Mouse (Mus musculus) midbrain, embryonic 12.5 days (tissue): ENCODE measurements around the gene Pigm. TPM values are rescaled to one million over a fixed set of nuclear protein-coding genes. Genes with fewer than 3 reads are reported as not detected.

Source experiments
- ATAC-seq: fragments of 200-750 bp; cut with Nextera tagmentation; 2 replicates; pipeline ENCODE4 v1.8.0; 2017; ENCODE audit warnings: low read depth, moderate TSS enrichment, moderate library complexity; ENCODE audit not compliant: low FRiP score
- H3K27ac ChIP-seq: fragments of 300-500 bp; sonication (generic); replicated peaks from 2 replicates; pipeline ENCODE4 v1.5.1; 2016; ENCODE audit warnings: mild to moderate bottlenecking
- H3K27me3 ChIP-seq: fragments of 300-500 bp; sonication (generic); 2 replicates; pipeline ENCODE4 v1.6.1; 2016; ENCODE audit warnings: mild to moderate bottlenecking
- H3K36me3 ChIP-seq: fragments of 300-500 bp; sonication (generic); 2 replicates; pipeline ENCODE4 v1.6.1; 2016
- H3K4me1 ChIP-seq: fragments of 300-500 bp; sonication (generic); 2 replicates; pipeline ENCODE4 v1.6.1; 2016
- H3K4me2 ChIP-seq: fragments of 300-500 bp; sonication (generic); replicated peaks from 2 replicates; pipeline ENCODE4 v1.6.1; 2016; ENCODE audit warnings: mild to moderate bottlenecking, moderate library complexity
- H3K4me3 ChIP-seq: fragments of 300-500 bp; sonication (generic); 2 replicates; pipeline ENCODE4 v1.5.1; 2016; ENCODE audit warnings: mild to moderate bottlenecking
- H3K9ac ChIP-seq: fragments of 300-500 bp; sonication (generic); replicated peaks from 2 replicates; pipeline ENCODE4 v1.6.1; 2016; ENCODE audit warnings: mild to moderate bottlenecking, moderate library complexity
- H3K9me3 ChIP-seq: fragments of 300-500 bp; sonication (generic); 2 replicates; pipeline ENCODE4 v1.6.1; 2016; ENCODE audit warnings: mild to moderate bottlenecking
- WGBS: fragments of 180-500 bp; shearing (Covaris S2); methylation state at CpG from one replicate; pipeline ENCODE4 v1.1.7; 2016; 5-methylcytosine and 5-hydroxymethylcytosine counted together
- polyA plus RNA-seq: library from polyadenylated mRNA; unstranded; fragments of >200 nt; fragmentation: Nextera tagmentation; extraction: Ambion mirVana; gene quantifications from 2 replicates; pipeline ENCODE4 v1.2.1, GENCODE M21; 2016

Gene Pigm
- polyA plus RNA-seq, 1 experiment from 2014 or later, result 10.7 TPM

DNA sequence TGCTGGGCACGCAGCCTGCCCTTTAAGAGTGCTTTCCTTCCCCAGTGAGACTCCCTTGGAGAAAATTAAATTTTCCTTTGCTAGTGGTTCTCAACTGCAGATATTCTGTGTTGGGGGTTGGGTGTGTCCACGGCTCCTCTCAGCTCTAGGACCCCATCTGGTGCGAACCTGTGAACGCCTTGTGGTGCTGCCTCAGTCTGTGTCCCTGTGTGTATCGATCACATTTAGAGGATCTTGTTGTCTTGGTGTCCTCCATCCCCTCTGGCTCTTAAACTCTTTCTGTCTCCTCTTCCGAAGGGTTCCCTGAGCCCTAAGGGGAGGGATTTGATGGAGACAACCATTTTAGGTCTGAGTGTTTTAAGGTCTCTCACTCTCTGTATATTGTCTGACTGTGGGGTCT is 43.8 kb downstream of the Pigm start:
- 89% methylated on average over 6 of the region's 6 CpGs for WGBS
- Histone ChIP-seq H3K4me1 (no peaks in the 10 kb centered on the region), H3K27ac (no peak overlapping the region), H3K4me2 (no peak overlapping the region), H3K4me3 (no peak overlapping the region), H3K9me3 (no peaks in the 10 kb centered on the region), H3K27me3 (no peaks in the 10 kb centered on the region), H3K36me3 (no peaks in the 10 kb centered on the region), H3K9ac (no peak overlapping the region)
- no peak for ATAC-seq

DNA sequence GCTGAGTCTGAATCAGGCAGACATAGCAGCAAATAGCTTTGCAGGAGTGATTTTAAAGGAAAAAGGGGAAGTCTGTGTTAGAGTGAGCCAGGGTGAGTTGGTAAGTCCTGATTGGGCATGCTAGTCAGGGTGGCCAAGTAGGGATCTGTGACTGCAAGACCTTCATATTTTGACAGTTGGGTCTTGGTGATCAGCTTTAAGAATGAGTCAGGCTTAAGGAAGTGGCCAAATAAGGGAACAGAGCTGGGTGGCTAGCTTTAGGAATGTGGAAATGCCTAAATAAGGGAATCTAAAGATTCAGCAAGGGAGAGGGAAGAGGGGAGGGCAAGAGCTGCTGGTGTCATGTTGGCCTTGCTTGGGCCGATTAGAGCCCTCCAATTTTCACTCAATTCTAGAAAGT is 47.0 kb downstream of the Pigm start:
- Histone ChIP-seq H3K9ac (no peak overlapping the region), H3K27ac (no peak overlapping the region), H3K4me1 (no peaks in the 10 kb centered on the region), H3K27me3 (no peaks in the 10 kb centered on the region), H3K4me2 (no peak overlapping the region), H3K36me3 (no peaks in the 10 kb centered on the region), H3K9me3 (no peaks in the 10 kb centered on the region), H3K4me3 (no peak overlapping the region)
- WGBS, result 83% methylated on average over 1 of the region's 1 CpGs
- no peak for ATAC-seq

DNA sequence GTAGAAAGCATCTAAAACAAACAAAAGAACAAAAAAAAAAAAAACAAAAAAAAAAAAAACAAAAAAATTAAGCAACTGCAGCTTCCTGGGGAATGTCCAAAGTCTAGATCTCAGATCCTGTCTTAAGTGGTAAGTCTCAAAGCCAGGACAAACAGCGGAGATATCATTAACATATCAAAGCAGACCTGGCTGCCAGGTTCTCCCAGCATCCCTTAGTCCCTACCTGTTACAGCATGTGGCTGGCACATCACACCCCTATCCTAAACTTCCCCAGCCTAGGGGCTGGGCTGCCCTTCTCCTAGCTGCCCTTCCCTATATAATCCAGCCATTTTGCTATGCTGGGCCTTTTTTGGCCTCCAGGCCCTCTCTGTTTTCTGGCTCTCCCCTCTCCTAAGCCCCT is 50.1 kb downstream of the Pigm start:
- ATAC-seq, result no peak
- Histone ChIP-seq H3K27ac (no peak overlapping the region), H3K9me3 (no peaks in the 10 kb centered on the region), H3K9ac (no peak overlapping the region), H3K4me2 (no peak overlapping the region), H3K4me1 (no peaks in the 10 kb centered on the region), H3K27me3 (no peaks in the 10 kb centered on the region), H3K4me3 (no peak overlapping the region), H3K36me3 (no peaks in the 10 kb centered on the region)
- 48% methylated on average over 1 of the region's 1 CpGs for WGBS

GRCm38 (mm10) chr1:172427841-172428240 is 51.5 kb downstream of the Pigm start:
- Histone ChIP-seq H3K27me3 (no peaks in the 10 kb centered on the region), H3K36me3 (no peaks in the 10 kb centered on the region), H3K27ac (no peak overlapping the region), H3K9me3 (no peaks in the 10 kb centered on the region), H3K4me2 (no peak overlapping the region), H3K4me1 (no peaks in the 10 kb centered on the region), H3K4me3 (no peak overlapping the region), H3K9ac (no peak overlapping the region)
- no peak for ATAC-seq
- WGBS, result 94% methylated on average over 3 of the region's 3 CpGs

GRCm38 (mm10) chr1:172428614-172429013 is 52.3 kb downstream of the Pigm start:
- Histone ChIP-seq H3K36me3 (no peaks in the 10 kb centered on the region), H3K9ac (no peak overlapping the region), H3K4me3 (no peak overlapping the region), H3K4me1 (no peaks in the 10 kb centered on the region), H3K9me3 (no peaks in the 10 kb centered on the region), H3K27me3 (no peaks in the 10 kb centered on the region), H3K4me2 (no peak overlapping the region), H3K27ac (no peak overlapping the region)
- 86% methylated on average over 1 of the region's 1 CpGs for WGBS
- no peak for ATAC-seq

DNA sequence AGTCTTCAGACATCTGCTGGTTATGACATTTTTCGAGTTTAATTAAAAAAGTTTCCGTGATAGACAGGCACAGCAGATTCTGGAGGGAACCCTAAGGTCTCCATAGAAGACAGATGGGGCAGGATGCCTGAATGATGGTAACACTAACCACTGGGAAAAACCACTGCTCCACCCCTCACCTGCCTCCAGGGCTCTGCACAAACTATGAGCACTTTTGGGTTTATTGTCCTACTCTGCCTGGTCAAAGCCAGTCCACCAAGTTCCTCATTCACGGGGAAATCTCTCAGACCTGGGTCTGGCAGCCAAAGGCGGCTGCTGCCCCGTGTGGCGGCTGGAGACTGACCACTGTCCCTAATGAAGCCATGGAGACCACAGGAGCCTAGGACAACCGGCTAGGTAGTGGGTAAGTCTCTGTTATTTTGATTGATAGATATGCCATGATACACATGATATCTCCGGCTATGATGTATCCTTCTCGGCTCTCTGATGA is 54.4 kb downstream of the Pigm start:
- Histone ChIP-seq H3K27ac (no peak overlapping the region), H3K4me1 (no peaks in the 10 kb centered on the region), H3K36me3 (no peaks in the 10 kb centered on the region), H3K4me2 (no peak overlapping the region), H3K9ac (no peak overlapping the region), H3K4me3 (no peak overlapping the region), H3K9me3 (no peaks in the 10 kb centered on the region), H3K27me3 (no peaks in the 10 kb centered on the region)
- 52% methylated on average over 9 of the region's 9 CpGs for WGBS
- ATAC-seq, result no peak

DNA sequence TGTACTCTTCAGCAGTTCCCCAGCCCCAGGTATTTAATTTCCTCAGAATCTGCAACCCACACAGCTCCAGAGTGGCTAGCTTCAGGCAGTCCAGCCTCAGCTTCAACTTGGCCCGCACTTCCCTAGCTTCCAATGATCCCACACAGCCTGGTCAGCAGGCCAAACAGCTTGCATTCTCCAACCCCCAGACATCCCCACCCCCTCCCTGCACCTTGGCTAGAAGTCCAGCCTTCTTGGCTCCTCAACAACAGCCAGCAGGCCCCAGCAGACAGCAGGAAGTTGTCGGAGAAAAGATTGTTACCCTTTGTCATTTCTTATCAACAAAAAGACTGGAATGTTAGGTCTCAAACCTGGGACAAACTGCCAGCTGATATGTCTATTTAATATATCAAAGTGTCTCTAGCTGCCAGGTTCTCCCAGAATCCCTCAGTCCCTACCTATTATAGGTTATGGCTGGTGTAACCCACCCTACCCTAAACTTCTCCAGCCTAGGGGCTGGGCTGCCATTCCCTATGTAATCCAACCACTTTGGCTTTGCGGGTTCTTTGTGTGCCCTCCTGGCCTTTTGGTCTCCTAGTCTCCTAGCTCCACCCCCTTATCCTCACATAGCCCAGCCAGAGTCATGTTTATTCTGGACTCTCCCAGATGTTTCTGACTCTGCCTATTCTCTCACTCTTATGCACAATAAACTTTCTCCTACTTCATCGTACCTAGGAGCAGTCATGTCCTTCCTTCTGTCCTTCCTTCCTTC is 55.7 kb downstream of the Pigm start:
- Histone ChIP-seq H3K9me3 (no peaks in the 10 kb centered on the region), H3K4me3 (no peak overlapping the region), H3K27ac (no peak overlapping the region), H3K36me3 (no peaks in the 10 kb centered on the region), H3K27me3 (no peaks in the 10 kb centered on the region), H3K4me2 (no peak overlapping the region), H3K4me1 (no peaks in the 10 kb centered on the region), H3K9ac (no peak overlapping the region)
- 61% methylated on average over 4 of the region's 4 CpGs for WGBS
- ATAC-seq, result no peak

DNA sequence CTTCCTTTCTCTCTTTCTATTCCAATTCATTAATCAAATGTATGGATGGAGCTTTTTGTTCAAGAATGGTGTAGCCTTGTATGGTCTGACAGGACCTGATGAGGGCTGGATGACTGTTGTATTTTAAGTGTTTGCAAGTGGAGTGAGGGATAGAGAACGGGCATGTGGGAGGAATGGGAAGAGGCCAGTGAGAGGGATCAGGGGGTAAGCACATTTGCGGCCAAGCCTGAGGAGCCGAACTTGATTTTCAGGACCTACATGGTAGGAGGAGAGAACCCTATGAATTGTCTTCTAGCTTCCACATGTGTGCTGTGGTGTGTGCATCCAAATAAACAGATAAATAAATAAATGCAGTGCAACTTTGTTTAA is 56.2 kb downstream of the Pigm start:
- H3K4me3 ChIP-seq, result no peak overlapping the region
- H3K36me3 ChIP-seq, result no peaks in the 10 kb centered on the region
- H3K9me3 ChIP-seq, result no peaks in the 10 kb centered on the region
- no peak overlapping the region for H3K4me2 ChIP-seq
- ATAC-seq, result no peak
- H3K27ac ChIP-seq, result no peak overlapping the region
- no peaks in the 10 kb centered on the region for H3K4me1 ChIP-seq
- no peaks in the 10 kb centered on the region for H3K27me3 ChIP-seq
- H3K9ac ChIP-seq, result no peak overlapping the region
- 85% methylated on average over 3 of the region's 3 CpGs for WGBS

- H3K4me1 ChIP-seq, result no peaks in the 10 kb centered on the region
- no peak for ATAC-seq
- 89% methylated on average over 20 of the region's 20 CpGs for WGBS
Observed at GRCm38 (mm10) chr1:172433012-172433850, 56.9 kb downstream of the Pigm start.

More at GRCm38 (mm10) chr1:172433012-172433850, 56.9 kb downstream of the Pigm start:
- Histone ChIP-seq H3K9me3 (no peaks in the 10 kb centered on the region), H3K4me3 (no peak overlapping the region), H3K36me3 (no peaks in the 10 kb centered on the region), H3K9ac (no peak overlapping the region), H3K27ac (no peak overlapping the region), H3K4me2 (no peak overlapping the region), H3K27me3 (no peaks in the 10 kb centered on the region)

Other genes starting within 250 kb of the Pigm start
- gene Pex19, start 249.8 kb upstream of the Pigm start, polyA plus RNA-seq, result 168 and 185 TPM in 2 replicates
- gene Dcaf8, start 228.5 kb upstream of the Pigm start, polyA plus RNA-seq, result 130 and 133 TPM in 2 replicates
- 350 and 356 TPM in 2 replicates for gene Pea15a, start 169.7 kb upstream of the Pigm start, polyA plus RNA-seq
- gene Casq1, start 156.7 kb upstream of the Pigm start, polyA plus RNA-seq, result 1.9 and 2.1 TPM in 2 replicates
- gene Atp1a4, start 118.1 kb upstream of the Pigm start, polyA plus RNA-seq, result not detected in 2 replicates
- gene Igsf8, start 114.9 kb upstream of the Pigm start, polyA plus RNA-seq, result 103 and 106 TPM in 2 replicates
- gene Atp1a2, start 78.5 kb upstream of the Pigm start, polyA plus RNA-seq, result 12.8 and 13.2 TPM in 2 replicates
- gene Kcnj9, start 47.2 kb upstream of the Pigm start, polyA plus RNA-seq, result 1.7 and 2.7 TPM in 2 replicates
- gene Kcnj10, start 35.3 kb upstream of the Pigm start, polyA plus RNA-seq, result 0.64 and 0.85 TPM in 2 replicates
- gene Slamf9, start 98.8 kb downstream of the Pigm start, polyA plus RNA-seq, result 0.18 TPM in 1 of 2 replicates, not detected in the other
- gene Igsf9, start 105.2 kb downstream of the Pigm start, polyA plus RNA-seq, result 86.1 and 99.3 TPM in 2 replicates
- 37.0 and 45.9 TPM in 2 replicates for gene Tagln2, start 123.5 kb downstream of the Pigm start, polyA plus RNA-seq
- gene Cfap45, start 144.3 kb downstream of the Pigm start, polyA plus RNA-seq, result 1.2 TPM in 2 replicates
- gene Vsig8, start 179.4 kb downstream of the Pigm start, polyA plus RNA-seq, result 0.15 TPM in 1 of 2 replicates, not detected in the other
- gene Slamf8, start 214.0 kb downstream of the Pigm start, polyA plus RNA-seq, result not detected in 2 replicates
- gene Fcrl6, start 226.0 kb downstream of the Pigm start, polyA plus RNA-seq, result 0.31 TPM in 1 of 2 replicates, not detected in the other